Mouse (Mus musculus): ENCODE measurements around the gene Tipin.

DNA sequence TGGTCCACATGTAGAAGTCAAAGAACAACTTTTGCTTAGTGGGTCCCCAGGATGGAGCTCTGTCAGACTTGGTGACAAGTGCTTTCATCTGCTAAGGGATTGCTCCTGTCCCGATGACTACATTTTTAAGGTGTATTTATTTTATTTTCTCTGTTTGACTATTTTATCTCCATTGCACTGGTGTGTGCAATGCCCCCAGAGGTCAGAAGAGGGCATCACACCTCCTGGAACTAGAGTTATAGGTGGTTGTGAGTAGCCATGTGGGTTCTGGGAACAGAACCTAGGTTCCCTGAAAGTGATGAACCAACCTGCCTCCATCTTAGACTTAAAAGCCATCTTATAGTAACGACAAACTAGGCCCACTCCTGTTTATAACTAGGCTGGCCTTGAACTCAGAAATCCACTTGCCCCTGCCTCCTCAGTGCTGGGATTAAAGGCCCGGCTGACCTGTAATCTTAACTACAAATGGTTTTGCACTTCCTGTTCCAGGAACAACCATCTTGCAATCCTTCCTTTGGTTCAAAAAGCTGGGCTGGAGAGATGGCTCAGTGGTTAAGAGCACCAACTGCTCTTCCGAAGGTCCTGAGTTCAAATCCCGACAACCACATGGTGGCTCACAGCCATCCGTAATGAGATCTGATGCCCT lies 2.6 kb upstream of the Tipin start:
- no peak for TF ChIP-seq POLR2A (IDR thresholded peaks at IDR 0.05; ENCODE audit: low read depth, low read length)
- no peak for TF ChIP-seq CTCF (IDR thresholded peaks at IDR 0.05; ENCODE audit: borderline replicate concordance, insufficient read depth, low read length)
